Mouse (Mus musculus): ENCODE measurements at regions not wholly inside any gene's neighbourhood (a gene's known extent, or its start where the extent isn't known, plus 50 kb on each side); places are given as distances from the start of the nearest gene placed in this dataset.
A peak's percentile ranks its signal among the peaks of the same experiment; 100 is the strongest.

- no peak for DNase-seq
- intact Hi-C loops (cut with DNase I; ENCODE audit: low total_unique reads), result no loop called here
Measured at GRCm38 (mm10) chr2:19714025-19714424, 56.5 kb downstream of the Otud1 start.

GRCm38 (mm10) chr2:19715564-19716238 lies 58.1 kb downstream of the Otud1 start:
- peak; percentile 62 for DNase-seq
- intact Hi-C loops (cut with DNase I; ENCODE audit: low total_unique reads), result no loop called here

GRCm38 (mm10) chr2:19716388-19716787 lies 58.8 kb downstream of the Otud1 start:
- no peak for DNase-seq
- intact Hi-C loops (cut with DNase I; ENCODE audit: low total_unique reads), result no loop called here

GRCm38 (mm10) chr2:19726085-19726484 lies 68.5 kb downstream of the Otud1 start:
- no peak for DNase-seq
- intact Hi-C loops (cut with DNase I; ENCODE audit: low total_unique reads), result loop anchor here (5.0 to 10.0 kb wide), 3 partner anchors 189 to 311 kb away; no protein-coding TSS in a partner anchor

- peak; percentile 54 for DNase-seq
- intact Hi-C loops (cut with DNase I; ENCODE audit: low total_unique reads), result loop anchor here (5.0 to 10.0 kb wide), 3 partner anchors 188 to 312 kb away; no protein-coding TSS in a partner anchor
Measured at GRCm38 (mm10) chr2:19726904-19727303, 69.4 kb downstream of the Otud1 start.

- intact Hi-C loops (cut with DNase I; ENCODE audit: low total_unique reads), result no loop called here
- DNase-seq, result no peak
Measured at GRCm38 (mm10) chr2:19732922-19733859, 75.6 kb downstream of the Otud1 start.

GRCm38 (mm10) chr2:19734164-19734870 lies 76.8 kb downstream of the Otud1 start:
- intact Hi-C loops (cut with DNase I; ENCODE audit: low total_unique reads), result no loop called here
- DNase-seq, result no peak

GRCm38 (mm10) chr2:19741508-19741907 lies 84.0 kb downstream of the Otud1 start:
- DNase-seq, result no peak
- intact Hi-C loops (cut with DNase I; ENCODE audit: low total_unique reads), result no loop called here

GRCm38 (mm10) chr2:19743467-19743866 lies 85.9 kb downstream of the Otud1 start:
- intact Hi-C loops (cut with DNase I; ENCODE audit: low total_unique reads), result no loop called here
- DNase-seq, result no peak

- intact Hi-C loops (cut with DNase I; ENCODE audit: low total_unique reads), result no loop called here
- no peak for DNase-seq
Measured at GRCm38 (mm10) chr2:19744986-19745660, 87.6 kb downstream of the Otud1 start.

GRCm38 (mm10) chr2:19752753-19753152 lies 95.2 kb downstream of the Otud1 start:
- DNase-seq, result no peak
- intact Hi-C loops (cut with DNase I; ENCODE audit: low total_unique reads), result no loop called here

- DNase-seq, result no peak
- intact Hi-C loops (cut with DNase I; ENCODE audit: low total_unique reads), result no loop called here
Measured at GRCm38 (mm10) chr2:19753479-19753878, 95.9 kb downstream of the Otud1 start.

GRCm38 (mm10) chr2:19757910-19758309 lies 100.4 kb downstream of the Otud1 start:
- no peak for DNase-seq
- intact Hi-C loops (cut with DNase I; ENCODE audit: low total_unique reads), result no loop called here

GRCm38 (mm10) chr2:19759169-19759568 lies 101.6 kb downstream of the Otud1 start:
- DNase-seq, result no peak

GRCm38 (mm10) chr2:19759577-19759976 lies 102.0 kb downstream of the Otud1 start:
- no peak for DNase-seq
- intact Hi-C loops (cut with DNase I; ENCODE audit: low total_unique reads), result no loop called here

More at GRCm38 (mm10) chr2:19759169-19759568, 101.6 kb downstream of the Otud1 start:
- intact Hi-C loops (cut with DNase I; ENCODE audit: low total_unique reads), result no loop called here

GRCm38 (mm10) chr2:19762996-19763395 lies 105.4 kb downstream of the Otud1 start:
- DNase-seq, result no peak
- intact Hi-C loops (cut with DNase I; ENCODE audit: low total_unique reads), result no loop called here

- intact Hi-C loops (cut with DNase I; ENCODE audit: low total_unique reads), result no loop called here
- no peak for DNase-seq
Measured at GRCm38 (mm10) chr2:19784913-19785312, 124.7 kb upstream of the Etl4 start.

- no peak for DNase-seq
- intact Hi-C loops (cut with DNase I; ENCODE audit: low total_unique reads), result no loop called here
Measured at GRCm38 (mm10) chr2:19785663-19786260, 123.8 kb upstream of the Etl4 start.

GRCm38 (mm10) chr2:19792177-19792576 lies 117.4 kb upstream of the Etl4 start:
- DNase-seq, result no peak
- intact Hi-C loops (cut with DNase I; ENCODE audit: low total_unique reads), result no loop called here
